17 mouse cellular contexts compared by ENCODE assay signal in genomic region chr17:73343632-73344390, GRCm38 (mm10). TPM values are rescaled to one million over a fixed set of nuclear protein-coding genes. Genes with fewer than 3 reads are reported as not detected.
A peak's percentile ranks its signal among the peaks of the same experiment; 100 is the strongest.
DNase-seq lines count a peak whose midpoint lies in the region; ATAC-seq and TF ChIP-seq lines count a peak whose summit lies in the region.
"Had no signal": no experiment of that assay in that cellular context is flagged by ENCODE, and none has a peak within 500 bp of the region (broad histone marks: within the 10 kb centered on the region; RNA-seq: fewer than 3 reads in every experiment).

No protein-coding gene starts in this region.

- H3K9ac ChIP-seq in embryonic facial prominence, embryonic 11.5 days (replicated peaks; ENCODE audit: low read length) = no peak overlapping the region
- H3K9ac ChIP-seq: liver, embryonic 12.5 days had no signal

- H3K27ac ChIP-seq in embryonic facial prominence, embryonic 11.5 days (replicated peaks; ENCODE audit: low read depth, low read length) = no peak overlapping the region
- H3K27ac ChIP-seq in embryonic facial prominence, embryonic 10.5 days (replicated peaks) = no peak overlapping the region
- no peak overlapping the region for H3K27ac ChIP-seq in left cerebral cortex, adult 2 months
- H3K27ac ChIP-seq: hindbrain, embryonic 10.5 days; liver, embryonic 12.5 days had no signal

- WGBS in embryonic facial prominence, embryonic 11.5 days = 80% methylated on average over 6 of the region's 6 CpGs
- WGBS in embryonic facial prominence, embryonic 10.5 days = 79% methylated on average over 6 of the region's 6 CpGs

- DNase-seq in embryonic facial prominence, embryonic 11.5 days (ENCODE audit: low spot score) = no peak
- no peak for DNase-seq in embryonic facial prominence, embryonic 10.5 days (ENCODE audit: low spot score)
- no peak for DNase-seq in left cerebral cortex, adult 2 months (ENCODE audit: extremely low spot score in 1 of 2, low spot score in 2 of 2)
- no peak for DNase-seq in left cerebral cortex, adult 11 months (ENCODE audit: low spot score)
- DNase-seq in 416B (ENCODE audit: low read depth) (peak; percentile 6), MN1 (ENCODE audit: low spot score) (no peak)
- no peak for DNase-seq in brain, embryonic 14.5 days (ENCODE audit: low read depth)
- DNase-seq in left cerebral cortex, adult 8-10 months (ENCODE audit: low spot score in 2 of 2) = no peak
- DNase-seq: adrenal gland, adult 2 months; kidney, adult 11 months; right cerebral cortex, postnatal 14 days had no signal

- peak; percentile 36 for TF ChIP-seq CTCF in left cerebral cortex, adult 2 months (IDR thresholded peaks at IDR 0.05)
- TF ChIP-seq CTCF in brain, embryonic 14.5 days (IDR thresholded peaks at IDR 0.05; ENCODE audit: borderline replicate concordance, extremely low read depth, insufficient read depth, insufficient read length) = peak; percentile 27; the same call in 1 of the 2 replicates

- intact Hi-C loops in left cerebral cortex, adult 2 months (cut with DNase I) = no loop called here

- no peaks in the 10 kb centered on the region for H3K36me3 ChIP-seq in embryonic facial prominence, embryonic 11.5 days (replicated peaks; ENCODE audit: control insufficient read depth, insufficient read depth, low read depth, low read length)
- H3K36me3 ChIP-seq in embryonic facial prominence, embryonic 10.5 days (replicated peaks) = no peaks in the 10 kb centered on the region
- H3K36me3 ChIP-seq: hindbrain, embryonic 10.5 days; liver, embryonic 12.5 days had no signal

- no peaks in the 10 kb centered on the region for H3K27me3 ChIP-seq in embryonic facial prominence, embryonic 11.5 days (ENCODE audit: control insufficient read depth, insufficient read depth, low read length)
- no peaks in the 10 kb centered on the region for H3K27me3 ChIP-seq in embryonic facial prominence, embryonic 10.5 days (replicated peaks; ENCODE audit: low read depth, poor library complexity, severe bottlenecking)
- H3K27me3 ChIP-seq: liver, embryonic 12.5 days had no signal

- no peak overlapping the region for H3K4me3 ChIP-seq in embryonic facial prominence, embryonic 11.5 days (ENCODE audit: low read depth, low read length)
- no peak overlapping the region for H3K4me3 ChIP-seq in embryonic facial prominence, embryonic 10.5 days
- no peak overlapping the region for H3K4me3 ChIP-seq in left cerebral cortex, adult 2 months
- H3K4me3 ChIP-seq: hindbrain, embryonic 10.5 days; liver, embryonic 12.5 days had no signal

- H3K9me3 ChIP-seq in embryonic facial prominence, embryonic 11.5 days (replicated peaks; ENCODE audit: control insufficient read depth, low read length) = no peaks in the 10 kb centered on the region
- H3K9me3 ChIP-seq in embryonic facial prominence, embryonic 10.5 days = no peaks in the 10 kb centered on the region
- H3K9me3 ChIP-seq: hindbrain, embryonic 10.5 days; liver, embryonic 12.5 days had no signal

- no peak for TF ChIP-seq POLR2A in brain, embryonic 14.5 days (IDR thresholded peaks at IDR 0.05; ENCODE audit: borderline replicate concordance, extremely low read depth, insufficient read depth, insufficient read length, poor library complexity, severe bottlenecking)

- 0 out of 2 replicates have a peak, but pooled peaks have one; percentile 24 for ATAC-seq in embryonic facial prominence, embryonic 11.5 days (replicated peaks; ENCODE audit: insufficient number of reproducible peaks, low FRiP score, low TSS enrichment, low read depth)
- ATAC-seq: liver, embryonic 12.5 days had no signal

- no peaks in the 10 kb centered on the region for H3K4me1 ChIP-seq in embryonic facial prominence, embryonic 11.5 days (ENCODE audit: control insufficient read depth, insufficient read depth, low read length)
- H3K4me1 ChIP-seq in embryonic facial prominence, embryonic 10.5 days = no peaks in the 10 kb centered on the region
- H3K4me1 ChIP-seq: liver, embryonic 12.5 days had no signal

- H3K4me2 ChIP-seq in embryonic facial prominence, embryonic 11.5 days (ENCODE audit: low read depth, low read length) = no peak overlapping the region
- H3K4me2 ChIP-seq: heart, embryonic 11.5 days; liver, embryonic 12.5 days had no signal

RNA-seq across cellular contexts. Expression of gene Capn13, which starts 56.9 kb away (rescaled TPM):
- polyA plus RNA-seq in embryonic facial prominence, embryonic 11.5 days (2014; fragmentation: Nextera tagmentation; extraction: Ambion mirVana) = not detected in 2 replicates
- not detected in 2 replicates for polyA plus RNA-seq in embryonic facial prominence, embryonic 10.5 days (2016; fragmentation: Nextera tagmentation; extraction: Ambion mirVana)
- not detected for total RNA-seq in left cerebral cortex, adult 2 months (2021)
- not detected in 2 replicates for polyA plus RNA-seq in brain, embryonic 14.5 days (2012; rRNA removed)
- not detected for total RNA-seq in left cerebral cortex, adult 8-10 months (2022)
- total RNA-seq: adrenal gland, adult 2 months; left cerebral cortex, postnatal 14 days had no signal
- polyA plus RNA-seq: adrenal gland, adult 2 months; C2C12; frontal cortex, adult 2 months; heart, embryonic 11.5 days; liver, embryonic 12.5 days had no signal
